Mouse (Mus musculus) forebrain, embryonic 13.5 days (tissue): ENCODE data around the gene Gpnmb. TPM values are rescaled to one million over a fixed set of nuclear protein-coding genes. Genes with fewer than 3 reads are reported as not detected.

ENCODE experiments used
- ATAC-seq: fragments of 200-750 bp; cut with Nextera tagmentation; 2 replicates; pipeline ENCODE4 v1.8.0; 2017
- H3K27ac ChIP-seq: fragments of 300-500 bp; sonication (generic); 2 replicates; pipeline ENCODE4 v1.5.1; 2015; ENCODE audit warnings: inconsistent platforms, mild to moderate bottlenecking, moderate library complexity
- H3K27me3 ChIP-seq: fragments of 300-500 bp; sonication (generic); 2 replicates; pipeline ENCODE4 v1.6.1; 2015; ENCODE audit warnings: mild to moderate bottlenecking, inconsistent platforms
- H3K36me3 ChIP-seq: fragments of 300-500 bp; sonication (generic); 2 replicates; pipeline ENCODE4 v1.6.1; 2015; ENCODE audit warnings: mild to moderate bottlenecking, inconsistent platforms; ENCODE audit not compliant: poor library complexity, severe bottlenecking
- H3K4me1 ChIP-seq: fragments of 300-500 bp; sonication (generic); 2 replicates; pipeline ENCODE4 v1.6.1; 2015; ENCODE audit warnings: inconsistent platforms
- H3K4me2 ChIP-seq: fragments of 300-500 bp; sonication (generic); 2 replicates; pipeline ENCODE4 v1.6.1; 2015; ENCODE audit warnings: inconsistent platforms, mild to moderate bottlenecking, moderate library complexity
- H3K4me3 ChIP-seq: fragments of 300-500 bp; sonication (generic); 2 replicates; pipeline ENCODE4 v1.5.1; 2015; ENCODE audit warnings: mild to moderate bottlenecking, inconsistent platforms
- H3K9ac ChIP-seq: fragments of 300-500 bp; sonication (generic); 2 replicates; pipeline ENCODE4 v1.6.1; 2015; ENCODE audit warnings: mild to moderate bottlenecking, inconsistent platforms
- H3K9me3 ChIP-seq: fragments of 300-500 bp; sonication (generic); replicated peaks from 2 replicates; pipeline ENCODE4 v1.6.1; 2016; ENCODE audit warnings: inconsistent platforms
- WGBS: fragments of 180-500 bp; shearing (Covaris S2); methylation state at CpG from one replicate; pipeline ENCODE4 v1.1.7; 2015; 5-methylcytosine and 5-hydroxymethylcytosine counted together
- polyA plus RNA-seq: library from polyadenylated mRNA; unstranded; fragments of >200 nt; fragmentation: Nextera tagmentation; extraction: Ambion mirVana; gene quantifications from 2 replicates; pipeline ENCODE4 v1.2.1, GENCODE M21; 2015

The Gpnmb gene
- 0.19 and 0.24 TPM in 2 replicates for polyA plus RNA-seq

GRCm38 (mm10) chr6:49036275-49037267 is at the start of gene Gpnmb:
Gene Gpnmb, plus strand, starts transcription at chr6:49036546.
- 47% methylated on average over 28 of the region's 28 CpGs for WGBS
- Histone ChIP-seq H3K4me1 (peaks cover 13% of the 10 kb centered on the region), H3K4me2 (no peak within 1 kb of the TSS), H3K27me3 (peaks cover 17% of the 10 kb centered on the region), H3K36me3 (no peaks in the 10 kb centered on the region), H3K4me3 (no peak within 1 kb of the TSS), H3K27ac (no peak within 1 kb of the TSS), H3K9me3 (no peaks in the 10 kb centered on the region), H3K9ac (no peak within 1 kb of the TSS)
- no peak for ATAC-seq

DNA sequence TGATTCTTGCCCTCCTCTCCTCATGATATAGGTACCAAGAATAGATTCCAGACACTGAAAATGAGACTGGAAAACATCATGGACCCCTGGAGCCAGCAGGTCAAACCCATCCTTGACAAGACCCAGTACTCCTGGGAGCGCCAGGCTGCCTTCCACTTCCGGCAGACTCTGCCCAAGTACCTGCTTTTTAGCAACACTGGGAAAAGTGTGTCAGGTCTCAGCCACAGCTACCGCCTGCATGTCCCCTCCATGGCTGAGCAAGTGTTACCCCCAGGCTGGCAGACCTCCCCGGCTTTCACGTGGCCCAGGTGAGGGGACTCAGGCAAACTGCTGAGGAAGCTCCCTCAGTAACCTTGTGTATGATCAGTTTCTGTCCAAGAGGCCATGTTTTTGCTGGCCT is 46.4 kb upstream of the Gpnmb start:
- no peaks in the 10 kb centered on the region for H3K4me1 ChIP-seq
- no peak for ATAC-seq
- no peak overlapping the region for H3K4me2 ChIP-seq
- H3K4me3 ChIP-seq = no peak overlapping the region
- H3K9ac ChIP-seq = no peak overlapping the region
- no peaks in the 10 kb centered on the region for H3K27me3 ChIP-seq
- no peak overlapping the region for H3K27ac ChIP-seq
- no peaks in the 10 kb centered on the region for H3K36me3 ChIP-seq
- H3K9me3 ChIP-seq = no peaks in the 10 kb centered on the region
- 87% methylated on average over 5 of the region's 5 CpGs for WGBS

DNA sequence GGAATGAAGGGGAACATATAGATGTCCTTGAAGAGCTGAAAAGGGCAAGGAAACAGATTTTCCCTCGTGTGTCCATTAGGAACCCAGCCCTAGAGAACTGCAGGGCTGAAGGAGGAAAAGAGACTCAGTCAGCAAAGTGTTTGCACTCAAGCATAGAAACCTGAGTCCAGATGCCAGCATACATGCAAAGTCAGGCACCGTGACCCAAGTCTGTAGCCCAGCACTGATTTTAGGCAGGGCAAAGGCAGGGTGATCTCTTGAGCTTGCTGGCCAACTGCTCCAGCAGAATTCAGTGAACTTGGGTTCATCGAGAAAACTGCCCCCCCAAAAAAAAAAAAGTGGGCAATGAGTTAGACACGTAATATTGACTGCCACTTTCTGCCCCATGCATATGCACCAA is 44.4 kb upstream of the Gpnmb start:
- Histone ChIP-seq H3K27ac (no peak overlapping the region), H3K4me1 (no peaks in the 10 kb centered on the region), H3K4me3 (no peak overlapping the region), H3K4me2 (no peak overlapping the region), H3K9me3 (no peaks in the 10 kb centered on the region), H3K36me3 (no peaks in the 10 kb centered on the region), H3K9ac (no peak overlapping the region), H3K27me3 (no peaks in the 10 kb centered on the region)
- 77% methylated on average over 4 of the region's 4 CpGs for WGBS
- ATAC-seq = no peak

DNA sequence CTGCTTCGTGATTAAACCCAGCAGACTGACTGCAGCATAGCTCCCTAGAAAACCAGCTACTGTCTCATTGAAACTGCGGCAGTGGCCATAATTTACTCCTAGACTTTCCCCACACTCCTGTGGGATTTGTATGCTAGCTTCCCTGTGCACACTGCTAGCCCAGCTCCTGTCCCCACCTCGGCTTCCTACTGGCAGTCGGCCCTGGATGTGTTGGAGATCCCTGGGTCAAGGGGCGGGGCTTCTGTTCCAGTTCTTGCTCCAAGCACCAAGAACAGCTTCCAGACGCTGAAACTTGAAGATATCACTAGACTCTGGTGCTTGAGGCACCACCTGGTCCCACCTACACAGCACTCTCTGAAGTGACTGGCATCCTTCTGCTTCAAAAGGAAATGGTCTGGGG is 38.2 kb upstream of the Gpnmb start:
- WGBS = 77% methylated on average over 6 of the region's 6 CpGs
- Histone ChIP-seq H3K9me3 (no peaks in the 10 kb centered on the region), H3K4me3 (no peak overlapping the region), H3K4me1 (no peaks in the 10 kb centered on the region), H3K27me3 (no peaks in the 10 kb centered on the region), H3K4me2 (no peak overlapping the region), H3K36me3 (no peaks in the 10 kb centered on the region), H3K9ac (no peak overlapping the region), H3K27ac (no peak overlapping the region)
- no peak for ATAC-seq

- no peaks in the 10 kb centered on the region for H3K27me3 ChIP-seq
- no peaks in the 10 kb centered on the region for H3K4me1 ChIP-seq
- ATAC-seq = no peak
- H3K27ac ChIP-seq = no peak overlapping the region
- no peaks in the 10 kb centered on the region for H3K36me3 ChIP-seq
- no peaks in the 10 kb centered on the region for H3K9me3 ChIP-seq
- no peak overlapping the region for H3K9ac ChIP-seq
- H3K4me2 ChIP-seq = no peak overlapping the region
- 94% methylated on average over 4 of the region's 4 CpGs for WGBS
- no peak overlapping the region for H3K4me3 ChIP-seq
These were observed 37.5 kb upstream of the Gpnmb start for GRCm38 (mm10) chr6:48998796-48999195.

- Histone ChIP-seq H3K4me3 (no peak overlapping the region), H3K4me2 (no peak overlapping the region), H3K27ac (no peak overlapping the region), H3K27me3 (no peaks in the 10 kb centered on the region), H3K4me1 (peaks cover 3% of the 10 kb centered on the region), H3K36me3 (no peaks in the 10 kb centered on the region), H3K9ac (no peak overlapping the region), H3K9me3 (no peaks in the 10 kb centered on the region)
- WGBS = 44% methylated on average over 4 of the region's 4 CpGs
- ATAC-seq = no peak
These were observed 33.0 kb upstream of the Gpnmb start for GRCm38 (mm10) chr6:49003381-49003780.

GRCm38 (mm10) chr6:49007981-49008380 is 28.4 kb upstream of the Gpnmb start:
- H3K4me2 ChIP-seq = peak overlapping the region; percentile 57
- H3K27me3 ChIP-seq = no peaks in the 10 kb centered on the region
- no peaks in the 10 kb centered on the region for H3K36me3 ChIP-seq
- WGBS = 1% methylated on average over 9 of the region's 9 CpGs
- H3K4me1 ChIP-seq = peaks cover 11% of the 10 kb centered on the region
- H3K4me3 ChIP-seq = peak overlapping the region; percentile 32
- H3K27ac ChIP-seq = no peak overlapping the region
- peak; percentile 43; the same call in 1 of the 2 replicates for ATAC-seq
- peak overlapping the region; percentile 27; the same call in 1 of the 2 replicates for H3K9ac ChIP-seq
- H3K9me3 ChIP-seq = no peaks in the 10 kb centered on the region

GRCm38 (mm10) chr6:49008420-49009160 is 27.8 kb upstream of the Gpnmb start:
- H3K9ac ChIP-seq = peak overlapping the region; percentile 27; the same call in 1 of the 2 replicates
- H3K27ac ChIP-seq = no peak overlapping the region
- ATAC-seq = peak; percentile 24; the same call in 1 of the 2 replicates
- H3K36me3 ChIP-seq = no peaks in the 10 kb centered on the region
- H3K4me1 ChIP-seq = peaks cover 11% of the 10 kb centered on the region
- no peaks in the 10 kb centered on the region for H3K27me3 ChIP-seq
- WGBS = 17% methylated on average over 13 of the region's 13 CpGs
- H3K4me2 ChIP-seq = peak overlapping the region; percentile 57
- H3K9me3 ChIP-seq = no peaks in the 10 kb centered on the region
- peak overlapping the region; percentile 32 for H3K4me3 ChIP-seq

GRCm38 (mm10) chr6:49009161-49009555 is 27.2 kb upstream of the Gpnmb start:
- H3K36me3 ChIP-seq = no peaks in the 10 kb centered on the region
- H3K4me3 ChIP-seq = no peak overlapping the region
- H3K9me3 ChIP-seq = no peaks in the 10 kb centered on the region
- no peaks in the 10 kb centered on the region for H3K27me3 ChIP-seq
- H3K27ac ChIP-seq = no peak overlapping the region
- ATAC-seq = no peak
- H3K9ac ChIP-seq = no peak overlapping the region
- WGBS = 18% methylated on average over 7 of the region's 7 CpGs
- peak overlapping the region; percentile 57 for H3K4me2 ChIP-seq
- peaks cover 11% of the 10 kb centered on the region for H3K4me1 ChIP-seq

GRCm38 (mm10) chr6:49009665-49010064 is 26.7 kb upstream of the Gpnmb start:
- Histone ChIP-seq H3K4me1 (peaks cover 11% of the 10 kb centered on the region), H3K4me2 (no peak overlapping the region), H3K27ac (no peak overlapping the region), H3K36me3 (no peaks in the 10 kb centered on the region), H3K27me3 (no peaks in the 10 kb centered on the region), H3K9me3 (no peaks in the 10 kb centered on the region), H3K9ac (no peak overlapping the region), H3K4me3 (no peak overlapping the region)
- no peak for ATAC-seq
- WGBS = 95% methylated on average over 1 of the region's 1 CpGs

DNA sequence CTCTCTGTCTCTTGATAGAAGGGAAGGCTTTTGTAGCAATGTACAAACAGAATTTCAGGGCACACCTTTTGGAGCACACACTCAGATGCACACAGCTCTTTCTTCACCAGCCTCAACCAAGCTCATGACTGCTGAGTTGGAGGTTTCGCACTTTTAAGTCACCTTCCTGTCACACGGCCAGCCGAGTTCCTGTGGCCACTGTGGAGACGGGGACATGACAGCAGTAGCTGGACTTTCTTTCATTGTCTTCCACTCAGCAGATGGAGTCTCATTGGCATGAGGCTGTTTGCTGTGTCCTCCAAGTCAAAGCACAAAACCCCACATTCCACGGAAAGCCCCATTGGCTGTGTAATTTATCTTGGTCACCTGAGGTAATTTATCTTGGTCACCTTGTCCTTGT is 25.2 kb upstream of the Gpnmb start:
- H3K4me3 ChIP-seq = no peak overlapping the region
- WGBS = 84% methylated on average over 5 of the region's 5 CpGs
- H3K9me3 ChIP-seq = no peaks in the 10 kb centered on the region
- H3K4me2 ChIP-seq = no peak overlapping the region
- no peaks in the 10 kb centered on the region for H3K27me3 ChIP-seq
- peaks cover 11% of the 10 kb centered on the region for H3K4me1 ChIP-seq
- no peaks in the 10 kb centered on the region for H3K36me3 ChIP-seq
- H3K27ac ChIP-seq = no peak overlapping the region
- H3K9ac ChIP-seq = no peak overlapping the region
- no peak for ATAC-seq

DNA sequence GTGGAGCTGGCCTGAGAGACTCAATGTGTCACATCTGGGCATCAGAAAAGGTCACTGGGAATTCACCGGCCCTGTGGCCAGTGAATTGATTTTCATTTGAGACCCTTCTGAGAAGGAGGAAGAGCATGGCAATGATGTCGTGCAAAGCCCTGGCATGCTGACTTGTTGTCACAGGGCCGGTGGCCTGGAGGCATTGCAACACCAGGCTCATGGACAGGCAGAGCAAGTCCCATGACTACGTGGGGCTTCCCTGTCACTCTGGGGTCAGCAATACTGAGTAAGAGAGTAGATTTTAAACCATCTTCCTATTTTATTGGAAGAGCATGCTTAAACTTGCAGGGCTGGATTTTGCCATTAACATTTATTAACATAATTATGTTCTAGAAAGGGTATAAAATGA is 23.3 kb upstream of the Gpnmb start:
- Histone ChIP-seq H3K36me3 (no peaks in the 10 kb centered on the region), H3K4me3 (no peak overlapping the region), H3K27me3 (no peaks in the 10 kb centered on the region), H3K4me2 (no peak overlapping the region), H3K9me3 (no peaks in the 10 kb centered on the region), H3K4me1 (peaks cover 11% of the 10 kb centered on the region), H3K27ac (no peak overlapping the region), H3K9ac (no peak overlapping the region)
- ATAC-seq = no peak
- 85% methylated on average over 4 of the region's 4 CpGs for WGBS
